Mouse (Mus musculus) cerebellum, adult 18-20 months (tissue): ENCODE measurements around the gene Gm19935.

ENCODE experiments used
- DNase-seq, 2 experiments: peaks; one replicate each; pipeline ENCODE4 v3.0.0; 2021

The Gm19935 gene

GRCm38 (mm10) chr8:90828987-90829740 is 12.0 kb upstream of the Gm19935 start:
- peak in 1 of 2 experiments; percentile 19 for DNase-seq

GRCm38 (mm10) chr8:90828181-90828986 is 11.2 kb upstream of the Gm19935 start, which contains the start of gene Chd9:
Chd9 (plus strand) TSS chr8:90828352.
- DNase-seq = peak; percentile 96 to 98

GRCm38 (mm10) chr8:90825459-90825871 is 8.3 kb upstream of the Gm19935 start:
- DNase-seq = no peak

GRCm38 (mm10) chr8:90822443-90822842 is 5.2 kb upstream of the Gm19935 start:
- no peak for DNase-seq

- no peak for DNase-seq
Measured at GRCm38 (mm10) chr8:90820321-90820696, 3.1 kb upstream of the Gm19935 start.

- no peak for DNase-seq
Measured at GRCm38 (mm10) chr8:90819561-90820320, 2.5 kb upstream of the Gm19935 start.

GRCm38 (mm10) chr8:90816061-90816882 is 921 bp downstream of the Gm19935 start:
- no peak for DNase-seq

- DNase-seq = no peak
Measured at GRCm38 (mm10) chr8:90813602-90814320, 3.4 kb downstream of the Gm19935 start.

GRCm38 (mm10) chr8:90799473-90799872 is 17.7 kb downstream of the Gm19935 start:
- no peak for DNase-seq

GRCm38 (mm10) chr8:90794990-90795861 is 22.0 kb downstream of the Gm19935 start:
- DNase-seq = peak; percentile 43 to 51

- DNase-seq = peak; percentile 68 to 80
Measured at GRCm38 (mm10) chr8:90793710-90794109, 23.5 kb downstream of the Gm19935 start.

GRCm38 (mm10) chr8:90791616-90792015 is 25.6 kb downstream of the Gm19935 start:
- DNase-seq = no peak

- DNase-seq = no peak
Measured at GRCm38 (mm10) chr8:90769791-90770190, 47.4 kb downstream of the Gm19935 start.
